Mouse (Mus musculus) urinary bladder, postnatal 10 days (tissue): ENCODE data around the gene Sapcd2.
A peak's percentile ranks its signal among the peaks of the same experiment; 100 is the strongest.
"Not testable (repeated sequence)": the region's sequence is repeated elsewhere in the genome, so short reads cannot be mapped to it uniquely, and the experiment has no call there.

Experiments
- DNase-seq: peaks from one replicate; pipeline ENCODE4 v3.0.0; 2022; ENCODE audit warnings: low spot score

Sapcd2 gene

GRCm38 (mm10) chr2:25372644-25373391 lies 697 bp downstream of the Sapcd2 start:
- DNase-seq, result no peak

- no peak for DNase-seq
These were observed 1.3 kb downstream of the Sapcd2 start for GRCm38 (mm10) chr2:25373431-25373830.

GRCm38 (mm10) chr2:25376589-25376988 lies 4.5 kb downstream of the Sapcd2 start:
- no peak for DNase-seq

GRCm38 (mm10) chr2:25384492-25384891 lies 12.4 kb downstream of the Sapcd2 start:
- DNase-seq, result no peak

- DNase-seq, result no peak
These were observed 19.1 kb downstream of the Sapcd2 start for GRCm38 (mm10) chr2:25391266-25391665.

- no peak for DNase-seq
These were observed 22.4 kb downstream of the Sapcd2 start for GRCm38 (mm10) chr2:25394281-25395221.

- DNase-seq, result no peak
These were observed 23.8 kb downstream of the Sapcd2 start, which contains the start of gene Entpd2 for GRCm38 (mm10) chr2:25395721-25396596. Gene Entpd2 (plus strand): TSS chr2:25395874.

GRCm38 (mm10) chr2:25396597-25396983 lies 24.5 kb downstream of the Sapcd2 start:
- DNase-seq, result no peak

GRCm38 (mm10) chr2:25397010-25397409 lies 24.9 kb downstream of the Sapcd2 start:
- DNase-seq, result no peak

- DNase-seq, result no peak
These were observed 25.9 kb downstream of the Sapcd2 start for GRCm38 (mm10) chr2:25398065-25398464.

GRCm38 (mm10) chr2:25399051-25399450 lies 26.9 kb downstream of the Sapcd2 start, which contains the start of gene Npdc1:
Gene Npdc1 (plus strand): TSS chr2:25399351.
- DNase-seq, result no peak

GRCm38 (mm10) chr2:25400291-25400690 lies 28.2 kb downstream of the Sapcd2 start:
- DNase-seq, result no peak

- DNase-seq, result no peak
These were observed 28.6 kb downstream of the Sapcd2 start for GRCm38 (mm10) chr2:25400764-25401163.

- peak; percentile 44 for DNase-seq
These were observed 30.4 kb downstream of the Sapcd2 start for GRCm38 (mm10) chr2:25402377-25402971.

GRCm38 (mm10) chr2:25402972-25403601 lies 31.0 kb downstream of the Sapcd2 start:
- DNase-seq, result peak; percentile 25

GRCm38 (mm10) chr2:25403994-25404393 lies 31.9 kb downstream of the Sapcd2 start:
- no peak for DNase-seq

- no peak for DNase-seq
These were observed 36.8 kb downstream of the Sapcd2 start for GRCm38 (mm10) chr2:25408908-25409307.

GRCm38 (mm10) chr2:25413436-25413835 lies 41.3 kb downstream of the Sapcd2 start:
- DNase-seq, result not testable (repeated sequence)

GRCm38 (mm10) chr2:25417426-25417825 lies 45.3 kb downstream of the Sapcd2 start:
- no peak for DNase-seq

- DNase-seq, result no peak
These were observed 49.8 kb downstream of the Sapcd2 start for GRCm38 (mm10) chr2:25421896-25422295.
